14 mouse cellular contexts compared by ENCODE assay signal in the genomic region with DNA sequence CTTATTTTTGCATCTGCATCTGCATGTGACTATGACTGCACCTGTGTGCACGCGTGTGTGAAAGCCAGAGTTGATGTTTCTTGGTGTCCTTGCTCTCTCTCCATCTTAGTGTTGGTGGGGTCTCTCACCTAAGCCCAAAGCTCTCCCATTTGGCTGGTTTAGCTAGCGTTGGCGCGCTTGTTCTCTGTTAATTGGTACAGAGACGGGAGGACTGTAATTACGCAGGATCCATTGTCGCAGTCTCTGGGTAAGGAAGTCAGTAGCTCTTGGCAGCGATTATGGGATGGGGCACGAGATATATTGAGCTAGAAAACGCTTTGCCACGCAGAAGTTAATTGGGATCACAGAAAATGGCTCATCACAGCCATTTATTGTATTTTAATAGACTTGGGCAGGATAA. TPM values are rescaled to one million over a fixed set of nuclear protein-coding genes. Genes with fewer than 3 reads are reported as not detected.
DNase-seq lines count a peak whose midpoint lies in the region; ATAC-seq and TF ChIP-seq lines count a peak whose summit lies in the region.
"Had no signal": no experiment of that assay in that cellular context is flagged by ENCODE, and none has a peak within 500 bp of the region (broad histone marks: within the 10 kb centered on the region; RNA-seq: fewer than 3 reads in every experiment).

No protein-coding gene starts in this region.

- no peak overlapping the region for H3K9ac ChIP-seq in forebrain, embryonic 15.5 days (replicated peaks)
- H3K9ac ChIP-seq in forebrain, embryonic 11.5 days (ENCODE audit: low read length), result no peak overlapping the region
- no peak overlapping the region for H3K9ac ChIP-seq in forebrain, postnatal 0 days
- no peak overlapping the region for H3K9ac ChIP-seq in forebrain, embryonic 13.5 days
- H3K9ac ChIP-seq: embryonic facial prominence, embryonic 12.5 days had no signal

- DNase-seq in forebrain, embryonic 11.5 days (ENCODE audit: low spot score), result no peak
- peak; percentile 38 for DNase-seq in forebrain, postnatal 0 days
- peak; percentile 78 for DNase-seq in brain, embryonic 14.5 days (ENCODE audit: low read depth)
- DNase-seq in kidney, adult 18-20 months, result no peak
- DNase-seq: adrenal gland, adult 2 months; adrenal gland, postnatal 10 days; adrenal gland, postnatal 25 days; cerebellum, adult 11-12 months; cerebellum, adult 2 months; cerebellum, adult 9-10 months had no signal

- no peak for TF ChIP-seq POLR2A in brain, embryonic 14.5 days (IDR thresholded peaks at IDR 0.05; ENCODE audit: borderline replicate concordance, extremely low read depth, insufficient read depth, insufficient read length, poor library complexity, severe bottlenecking)

- 65% methylated on average over 12 of the region's 12 CpGs for WGBS in forebrain, embryonic 15.5 days
- WGBS in forebrain, embryonic 11.5 days, result 91% methylated on average over 12 of the region's 12 CpGs
- WGBS in forebrain, postnatal 0 days, result 56% methylated on average over 12 of the region's 12 CpGs
- WGBS in forebrain, embryonic 13.5 days, result 72% methylated on average over 12 of the region's 12 CpGs

- H3K36me3 ChIP-seq in forebrain, embryonic 15.5 days, result no peaks in the 10 kb centered on the region
- H3K36me3 ChIP-seq in forebrain, embryonic 11.5 days (ENCODE audit: control insufficient read depth, insufficient read depth, low read length), result no peaks in the 10 kb centered on the region
- no peaks in the 10 kb centered on the region for H3K36me3 ChIP-seq in forebrain, postnatal 0 days (ENCODE audit: insufficient read depth)
- H3K36me3 ChIP-seq in forebrain, embryonic 13.5 days (ENCODE audit: poor library complexity, severe bottlenecking), result no peaks in the 10 kb centered on the region
- H3K36me3 ChIP-seq: embryonic facial prominence, embryonic 10.5 days; embryonic facial prominence, embryonic 12.5 days had no signal

- no peaks in the 10 kb centered on the region for H3K9me3 ChIP-seq in forebrain, embryonic 15.5 days
- H3K9me3 ChIP-seq in forebrain, embryonic 11.5 days (ENCODE audit: control insufficient read depth, low read length), result no peaks in the 10 kb centered on the region
- no peaks in the 10 kb centered on the region for H3K9me3 ChIP-seq in forebrain, postnatal 0 days (ENCODE audit: low read length)
- no peaks in the 10 kb centered on the region for H3K9me3 ChIP-seq in forebrain, embryonic 13.5 days (replicated peaks)
- H3K9me3 ChIP-seq: embryonic facial prominence, embryonic 10.5 days; embryonic facial prominence, embryonic 12.5 days had no signal

- TF ChIP-seq CTCF in forebrain, postnatal 0 days (IDR thresholded peaks at IDR 0.05; ENCODE audit: low read depth), result no peak
- TF ChIP-seq CTCF in brain, embryonic 14.5 days (IDR thresholded peaks at IDR 0.05; ENCODE audit: borderline replicate concordance, extremely low read depth, insufficient read depth, insufficient read length), result no peak

- H3K27ac ChIP-seq in forebrain, embryonic 15.5 days (replicated peaks), result no peak overlapping the region
- no peak overlapping the region for H3K27ac ChIP-seq in forebrain, embryonic 11.5 days (ENCODE audit: low read depth, low read length)
- H3K27ac ChIP-seq in forebrain, postnatal 0 days (ENCODE audit: low read depth, low read length), result no peak overlapping the region
- H3K27ac ChIP-seq in forebrain, embryonic 13.5 days, result no peak overlapping the region
- H3K27ac ChIP-seq: embryonic facial prominence, embryonic 10.5 days; embryonic facial prominence, embryonic 12.5 days had no signal

- no peak overlapping the region for H3K4me3 ChIP-seq in forebrain, embryonic 15.5 days
- H3K4me3 ChIP-seq in forebrain, embryonic 11.5 days (ENCODE audit: low read depth, low read length), result no peak overlapping the region
- no peak overlapping the region for H3K4me3 ChIP-seq in forebrain, postnatal 0 days (ENCODE audit: low read depth, low read length)
- no peak overlapping the region for H3K4me3 ChIP-seq in forebrain, embryonic 13.5 days
- H3K4me3 ChIP-seq: embryonic facial prominence, embryonic 10.5 days; embryonic facial prominence, embryonic 12.5 days had no signal

- peaks cover 2% of the 10 kb centered on the region for H3K4me1 ChIP-seq in forebrain, embryonic 15.5 days
- no peaks in the 10 kb centered on the region for H3K4me1 ChIP-seq in forebrain, embryonic 11.5 days (replicated peaks; ENCODE audit: control insufficient read depth, insufficient read depth, low read length)
- no peaks in the 10 kb centered on the region for H3K4me1 ChIP-seq in forebrain, postnatal 0 days (ENCODE audit: insufficient read depth)
- H3K4me1 ChIP-seq in forebrain, embryonic 13.5 days, result peaks cover 2% of the 10 kb centered on the region; the same call in 1 of the 2 replicates

- no peak overlapping the region for H3K4me2 ChIP-seq in forebrain, embryonic 15.5 days (replicated peaks)
- H3K4me2 ChIP-seq in forebrain, embryonic 11.5 days (ENCODE audit: low read depth, low read length, severe bottlenecking), result no peak overlapping the region
- H3K4me2 ChIP-seq in forebrain, postnatal 0 days (ENCODE audit: low read depth), result no peak overlapping the region
- H3K4me2 ChIP-seq in forebrain, embryonic 13.5 days, result no peak overlapping the region
- H3K4me2 ChIP-seq: embryonic facial prominence, embryonic 12.5 days had no signal

- peak; percentile 38; the same call in 1 of the 2 replicates for ATAC-seq in forebrain, embryonic 15.5 days (replicated peaks)
- ATAC-seq in forebrain, embryonic 11.5 days (replicated peaks; ENCODE audit: low FRiP score), result no peak
- no peak for ATAC-seq in forebrain, postnatal 0 days
- ATAC-seq in forebrain, embryonic 13.5 days, result no peak

- no peaks in the 10 kb centered on the region for H3K27me3 ChIP-seq in forebrain, embryonic 15.5 days
- H3K27me3 ChIP-seq in forebrain, embryonic 11.5 days (ENCODE audit: control insufficient read depth, insufficient read depth, low read length), result no peaks in the 10 kb centered on the region
- H3K27me3 ChIP-seq in forebrain, postnatal 0 days (ENCODE audit: insufficient read depth, low read length), result no peaks in the 10 kb centered on the region
- no peaks in the 10 kb centered on the region for H3K27me3 ChIP-seq in forebrain, embryonic 13.5 days
- H3K27me3 ChIP-seq: embryonic facial prominence, embryonic 12.5 days had no signal

RNA-seq across cellular contexts. Expression of a gene that starts 17.8 kb away (rescaled TPM):
- 7.5 and 8.6 TPM in 2 replicates for polyA plus RNA-seq in forebrain, embryonic 15.5 days (2015; fragmentation: Nextera tagmentation; extraction: Ambion mirVana)
- polyA plus RNA-seq in forebrain, embryonic 11.5 days (2014; fragmentation: Nextera tagmentation; extraction: Ambion mirVana), result 12.2 and 12.9 TPM in 2 replicates
- 7.2 and 9.8 TPM in 2 replicates for total RNA-seq in forebrain, postnatal 0 days (2014; rRNA removed)
- 6.5 and 8.6 TPM in 2 replicates for polyA plus RNA-seq in forebrain, postnatal 0 days (2015; fragmentation: Nextera tagmentation; extraction: Ambion mirVana)
- 9.3 and 9.6 TPM in 2 replicates for polyA plus RNA-seq in forebrain, embryonic 13.5 days (2015; fragmentation: Nextera tagmentation; extraction: Ambion mirVana)
- polyA plus RNA-seq in brain, embryonic 14.5 days (2012; rRNA removed), result 9.2 and 10.0 TPM in 2 replicates

RNA-seq across cellular contexts. Expression of a gene that starts 37.7 kb away (rescaled TPM):
- polyA plus RNA-seq in forebrain, embryonic 15.5 days (2015; fragmentation: Nextera tagmentation; extraction: Ambion mirVana), result 47.8 and 50.8 TPM in 2 replicates
- 10.0 and 13.5 TPM in 2 replicates for polyA plus RNA-seq in forebrain, embryonic 11.5 days (2014; fragmentation: Nextera tagmentation; extraction: Ambion mirVana)
- total RNA-seq in forebrain, postnatal 0 days (2014; rRNA removed), result 9.1 and 9.3 TPM in 2 replicates
- 32.5 and 42.0 TPM in 2 replicates for polyA plus RNA-seq in forebrain, postnatal 0 days (2015; fragmentation: Nextera tagmentation; extraction: Ambion mirVana)
- 24.8 and 26.3 TPM in 2 replicates for polyA plus RNA-seq in forebrain, embryonic 13.5 days (2015; fragmentation: Nextera tagmentation; extraction: Ambion mirVana)
- 26.8 and 27.2 TPM in 2 replicates for polyA plus RNA-seq in brain, embryonic 14.5 days (2012; rRNA removed)

Comparison
In these comparisons a context has a peak if more than half of its experiments do, and no peak if none do; other contexts are left out.
1. DNase-seq: peak in forebrain, postnatal 0 days (single experiment) and brain, embryonic 14.5 days (single experiment); none in forebrain, embryonic 11.5 days (single experiment) and kidney, adult 18-20 months (single experiment).